Mouse (Mus musculus): ENCODE data around the gene Plac9a. TPM values are rescaled to one million over a fixed set of nuclear protein-coding genes. Genes with fewer than 3 reads are reported as not detected.
"Not testable (repeated sequence)": the region's sequence is repeated elsewhere in the genome, so short reads cannot be mapped to it uniquely, and the experiment has no call there.

Plac9a gene
- total RNA-seq (2014; rRNA removed) (not detected in 2 replicates), polyA plus RNA-seq (2012; rRNA removed) (0.49 TPM in 1 of 2 replicates, not detected in the other)

DNA sequence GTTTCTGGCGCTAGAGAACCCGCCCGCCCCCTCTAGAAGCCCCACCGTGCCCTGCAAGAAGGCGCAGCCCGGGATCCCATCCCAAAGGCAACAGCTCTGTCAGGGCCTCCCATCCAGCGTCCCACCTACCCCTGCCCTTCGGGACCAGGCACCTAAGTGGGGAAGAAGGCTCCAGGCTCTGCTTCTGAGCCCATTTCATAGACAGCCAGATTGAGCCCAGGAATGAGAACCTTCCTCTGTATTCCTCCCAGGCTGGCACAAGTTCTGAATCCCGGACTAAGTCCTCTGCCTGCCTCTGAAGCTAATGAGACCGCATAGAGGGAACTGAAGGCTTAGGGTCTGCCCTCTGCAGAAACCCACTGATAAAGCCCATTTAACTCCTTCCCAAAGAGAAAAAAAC lies at the start of gene Plac9a:
TSS of gene Plac9a (minus strand) at position 101 of the 400 bp plus-strand sequence.
- WGBS: no CpG with 5 or more reads among the region's 10 CpGs

DNA sequence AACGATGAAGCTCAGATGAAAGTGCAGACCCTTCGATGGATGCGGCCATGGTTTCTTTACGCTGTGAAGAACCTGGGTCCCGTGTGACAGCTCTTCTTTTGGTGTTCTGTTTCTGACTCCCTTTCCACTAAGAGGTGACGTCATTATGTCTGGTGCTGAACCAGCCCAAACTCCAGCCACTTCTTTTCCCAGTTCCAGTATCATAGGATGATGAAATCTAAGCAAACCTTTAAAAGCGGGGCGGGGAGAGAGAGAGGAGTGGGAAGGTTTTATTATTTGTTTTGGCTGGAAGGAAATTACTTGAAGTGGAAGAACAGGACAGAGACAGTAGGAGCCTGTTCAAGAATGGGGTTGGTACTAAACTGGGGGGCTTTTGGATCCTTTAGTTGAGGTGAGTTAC lies 35.1 kb upstream of the Plac9a start, which contains the start of gene Cphx1:
TSS of gene Cphx1 (plus strand) at position 301 of the 400 bp plus-strand sequence.
- not testable (repeated sequence) for H3K4me1 ChIP-seq (ENCODE audit: control insufficient read depth, insufficient read depth, low read length); H3K79me2 ChIP-seq (ENCODE audit: control insufficient read depth, insufficient read depth, low read length); H3K27ac ChIP-seq (replicated peaks; ENCODE audit: insufficient read depth, low read depth, low read length); DNase-seq (ENCODE audit: extremely low read depth, low read depth, low spot score); H3K27me3 ChIP-seq (ENCODE audit: control insufficient read depth, insufficient read depth, low read length); H3K9ac ChIP-seq (ENCODE audit: low read depth, low read length); H3K4me3 ChIP-seq (ENCODE audit: insufficient read depth, low read depth, low read length); H3K36me3 ChIP-seq (ENCODE audit: control insufficient read depth, insufficient read depth, low read length)
- no CpG with 5 or more reads among the region's 8 CpGs for WGBS

More for the DNA sequence above, at the start of gene Plac9a:
- H3K4me1 ChIP-seq (ENCODE audit: control insufficient read depth, insufficient read depth, low read length); H3K36me3 ChIP-seq (ENCODE audit: control insufficient read depth, insufficient read depth, low read length); H3K27me3 ChIP-seq (ENCODE audit: control insufficient read depth, insufficient read depth, low read length); DNase-seq (ENCODE audit: extremely low read depth, low read depth, low spot score); H3K27ac ChIP-seq (replicated peaks; ENCODE audit: insufficient read depth, low read depth, low read length); H3K9ac ChIP-seq (ENCODE audit: low read depth, low read length); H3K79me2 ChIP-seq (ENCODE audit: control insufficient read depth, insufficient read depth, low read length); H3K4me3 ChIP-seq (ENCODE audit: insufficient read depth, low read depth, low read length): not testable (repeated sequence)

DNA sequence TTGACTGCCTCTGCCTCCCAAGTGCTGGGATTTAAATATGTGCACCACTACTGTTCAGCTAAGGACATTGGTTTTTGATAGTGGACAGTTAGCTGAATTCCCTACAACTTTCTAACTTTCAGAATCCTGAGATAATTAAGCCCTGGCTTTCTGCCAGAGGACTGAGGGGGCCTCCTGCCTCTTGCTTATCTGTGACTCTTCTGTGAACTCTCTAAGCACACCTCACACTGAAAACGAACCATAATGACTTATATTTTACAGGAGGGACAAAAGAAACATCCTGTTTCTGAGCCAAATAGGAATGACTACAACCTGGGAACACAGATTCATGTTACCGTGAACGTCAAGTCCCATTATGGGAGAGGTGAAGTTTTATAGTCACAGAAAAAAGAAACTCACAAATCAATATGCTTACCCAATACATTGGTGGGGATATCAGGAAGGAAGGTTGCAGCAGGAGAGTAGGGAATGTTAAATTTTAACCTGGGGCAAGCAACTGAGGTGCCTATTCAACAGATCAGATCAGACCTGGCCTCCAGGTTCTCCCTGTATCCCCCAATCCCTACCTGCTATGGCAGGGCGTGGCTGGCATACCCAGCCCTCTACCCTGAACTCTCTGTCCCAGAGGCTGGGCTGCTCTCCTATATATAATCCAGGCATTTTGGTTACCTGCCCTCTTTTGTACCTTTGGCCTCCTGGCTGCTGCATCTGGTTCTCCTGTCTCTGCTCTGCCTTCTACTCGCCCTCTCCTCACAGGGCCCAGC lies 34.1 kb upstream of the Plac9a start:
- H3K4me1 ChIP-seq (ENCODE audit: control insufficient read depth, insufficient read depth, low read length); H3K27me3 ChIP-seq (ENCODE audit: control insufficient read depth, insufficient read depth, low read length): not testable (repeated sequence)

DNA sequence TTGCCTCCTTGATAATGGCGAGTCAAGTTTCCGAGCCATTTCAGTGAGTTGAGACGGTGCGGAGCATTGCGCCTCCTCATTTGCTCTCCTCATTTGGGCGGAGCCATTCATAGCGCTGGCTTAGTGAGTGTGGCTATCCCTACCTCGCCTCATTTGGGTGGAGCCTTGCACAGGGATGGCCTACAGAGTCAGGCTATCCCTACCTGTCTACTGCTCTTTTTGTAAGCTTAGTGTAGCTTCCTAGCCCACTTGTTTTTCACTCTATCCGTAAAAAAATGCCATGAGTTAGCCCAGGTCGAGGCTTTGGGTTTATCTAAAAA lies 24.6 kb upstream of the Plac9a start, which contains the start of gene Tmem254a:
TSS of gene Tmem254a (minus strand) at position 111 of the 320 bp plus-strand sequence.
- not testable (repeated sequence) for DNase-seq (ENCODE audit: extremely low read depth, low read depth, low spot score); H3K4me3 ChIP-seq (ENCODE audit: insufficient read depth, low read depth, low read length); H3K9ac ChIP-seq (ENCODE audit: low read depth, low read length); H3K27me3 ChIP-seq (ENCODE audit: control insufficient read depth, insufficient read depth, low read length); H3K36me3 ChIP-seq (ENCODE audit: control insufficient read depth, insufficient read depth, low read length); H3K79me2 ChIP-seq (ENCODE audit: control insufficient read depth, insufficient read depth, low read length); H3K4me1 ChIP-seq (ENCODE audit: control insufficient read depth, insufficient read depth, low read length); H3K27ac ChIP-seq (replicated peaks; ENCODE audit: insufficient read depth, low read depth, low read length)
- WGBS: no CpG with 5 or more reads among the region's 10 CpGs

More for the DNA sequence above, 34.1 kb upstream of the Plac9a start:
- no CpG with 5 or more reads among the region's 5 CpGs for WGBS
- DNase-seq (ENCODE audit: extremely low read depth, low read depth, low spot score); H3K4me3 ChIP-seq (ENCODE audit: insufficient read depth, low read depth, low read length); H3K27ac ChIP-seq (replicated peaks; ENCODE audit: insufficient read depth, low read depth, low read length); H3K9ac ChIP-seq (ENCODE audit: low read depth, low read length); H3K36me3 ChIP-seq (ENCODE audit: control insufficient read depth, insufficient read depth, low read length); H3K79me2 ChIP-seq (ENCODE audit: control insufficient read depth, insufficient read depth, low read length): not testable (repeated sequence)

DNA sequence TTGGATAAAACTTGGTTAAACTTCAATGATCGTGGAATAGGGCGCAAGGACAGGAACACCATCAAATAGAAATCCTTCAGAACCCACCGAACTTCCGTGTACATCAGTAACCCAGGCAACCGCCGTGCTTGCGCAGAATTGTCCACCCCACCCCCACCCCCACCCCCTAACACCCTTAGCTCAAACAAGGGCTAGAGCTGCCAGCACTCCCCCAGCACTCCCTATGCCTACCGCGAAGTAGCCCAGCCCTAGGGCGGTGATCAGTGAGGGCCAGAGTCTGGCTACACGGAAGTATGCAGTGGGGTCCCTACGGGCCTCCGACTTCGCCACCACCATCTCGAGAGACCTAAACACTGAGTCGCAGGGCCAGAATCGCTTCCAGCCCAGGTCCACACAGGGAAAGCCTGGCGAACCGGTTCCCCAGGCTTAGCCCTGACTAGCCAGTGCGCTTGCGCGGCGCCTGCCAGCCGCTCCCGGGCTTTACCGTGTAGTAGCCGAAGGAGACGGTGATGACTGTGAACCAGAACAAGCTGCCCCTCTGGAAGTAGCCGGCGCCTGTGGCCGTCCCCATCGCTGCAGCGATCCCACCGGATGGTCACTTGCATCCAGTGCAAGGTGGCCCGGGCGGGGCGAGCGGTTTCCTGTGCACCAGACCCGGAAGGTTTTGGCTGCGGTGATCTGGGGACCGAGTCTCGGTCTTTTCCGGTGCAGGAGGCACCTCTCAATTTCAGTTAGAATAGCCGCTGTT lies 24.1 kb upstream of the Plac9a start:
- H3K79me2 ChIP-seq (ENCODE audit: control insufficient read depth, insufficient read depth, low read length); H3K9ac ChIP-seq (ENCODE audit: low read depth, low read length); H3K4me1 ChIP-seq (ENCODE audit: control insufficient read depth, insufficient read depth, low read length); DNase-seq (ENCODE audit: extremely low read depth, low read depth, low spot score); H3K4me3 ChIP-seq (ENCODE audit: insufficient read depth, low read depth, low read length); H3K36me3 ChIP-seq (ENCODE audit: control insufficient read depth, insufficient read depth, low read length); H3K27ac ChIP-seq (replicated peaks; ENCODE audit: insufficient read depth, low read depth, low read length); H3K27me3 ChIP-seq (ENCODE audit: control insufficient read depth, insufficient read depth, low read length): not testable (repeated sequence)
- WGBS: no CpG with 5 or more reads among the region's 44 CpGs

DNA sequence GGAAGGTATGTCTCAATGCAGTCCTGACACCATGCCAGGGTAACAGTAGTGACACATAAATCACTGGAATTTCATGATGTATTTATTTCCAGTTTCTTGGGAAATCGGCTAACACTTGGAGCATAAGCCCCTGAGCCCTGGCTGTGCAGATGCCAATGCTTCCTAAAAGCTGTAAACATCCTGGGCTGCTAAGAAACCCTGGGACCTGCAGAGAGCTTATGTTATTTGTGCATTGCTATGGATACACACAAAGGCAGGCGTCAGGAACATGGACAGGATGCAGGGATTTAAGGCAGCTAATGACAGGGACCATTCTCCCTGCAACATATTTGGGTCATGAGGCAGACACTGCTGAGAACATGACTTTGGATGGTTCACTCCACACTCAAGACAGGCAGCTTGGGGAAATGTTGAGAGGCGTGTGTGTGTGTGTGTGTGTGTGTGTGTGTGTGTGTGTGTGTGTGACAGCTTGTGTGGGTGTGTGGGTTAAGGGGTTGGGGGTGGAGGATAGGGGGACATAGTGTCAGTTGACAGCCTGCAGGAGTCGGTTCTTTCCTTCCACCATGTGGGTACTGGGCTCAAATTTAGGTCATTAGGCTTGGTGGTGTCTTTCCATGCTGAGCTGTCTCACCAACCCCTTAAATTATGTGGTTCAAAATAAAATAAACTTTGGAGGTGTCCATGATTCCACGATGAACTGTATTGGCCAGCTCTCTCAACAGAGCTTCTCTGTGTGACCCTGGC lies 15.7 kb upstream of the Plac9a start:
- H3K4me3 ChIP-seq (ENCODE audit: insufficient read depth, low read depth, low read length); H3K27me3 ChIP-seq (ENCODE audit: control insufficient read depth, insufficient read depth, low read length); H3K4me1 ChIP-seq (ENCODE audit: control insufficient read depth, insufficient read depth, low read length); H3K79me2 ChIP-seq (ENCODE audit: control insufficient read depth, insufficient read depth, low read length); H3K36me3 ChIP-seq (ENCODE audit: control insufficient read depth, insufficient read depth, low read length); H3K27ac ChIP-seq (replicated peaks; ENCODE audit: insufficient read depth, low read depth, low read length); H3K9ac ChIP-seq (ENCODE audit: low read depth, low read length); DNase-seq (ENCODE audit: extremely low read depth, low read depth, low spot score): not testable (repeated sequence)
- WGBS: no CpG with 5 or more reads among the region's 5 CpGs

DNA sequence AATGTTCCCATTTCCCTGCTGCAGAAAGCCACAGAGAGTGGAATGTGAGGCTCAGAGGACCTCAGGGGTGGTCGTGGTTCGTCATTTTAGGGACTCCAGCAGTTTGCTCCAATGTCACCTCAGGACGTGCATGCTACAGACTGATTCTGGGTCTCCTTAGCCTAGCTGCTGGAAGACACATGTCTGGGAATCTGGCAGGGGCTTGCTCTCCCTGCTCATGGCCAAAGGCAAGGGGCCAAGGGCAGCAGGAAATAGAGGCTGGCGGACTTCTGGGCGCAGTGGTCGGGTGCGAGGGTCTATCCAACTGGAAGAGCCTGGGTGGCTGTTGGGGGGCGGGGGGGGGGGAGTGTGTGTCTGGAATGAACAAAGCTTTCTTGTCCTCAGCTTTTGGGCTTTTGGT lies 6.1 kb upstream of the Plac9a start:
- H3K79me2 ChIP-seq (ENCODE audit: control insufficient read depth, insufficient read depth, low read length); H3K36me3 ChIP-seq (ENCODE audit: control insufficient read depth, insufficient read depth, low read length); H3K27ac ChIP-seq (replicated peaks; ENCODE audit: insufficient read depth, low read depth, low read length); H3K4me3 ChIP-seq (ENCODE audit: insufficient read depth, low read depth, low read length); H3K9ac ChIP-seq (ENCODE audit: low read depth, low read length); H3K4me1 ChIP-seq (ENCODE audit: control insufficient read depth, insufficient read depth, low read length); DNase-seq (ENCODE audit: extremely low read depth, low read depth, low spot score); H3K27me3 ChIP-seq (ENCODE audit: control insufficient read depth, insufficient read depth, low read length): not testable (repeated sequence)
- WGBS: no CpG with 5 or more reads among the region's 8 CpGs

DNA sequence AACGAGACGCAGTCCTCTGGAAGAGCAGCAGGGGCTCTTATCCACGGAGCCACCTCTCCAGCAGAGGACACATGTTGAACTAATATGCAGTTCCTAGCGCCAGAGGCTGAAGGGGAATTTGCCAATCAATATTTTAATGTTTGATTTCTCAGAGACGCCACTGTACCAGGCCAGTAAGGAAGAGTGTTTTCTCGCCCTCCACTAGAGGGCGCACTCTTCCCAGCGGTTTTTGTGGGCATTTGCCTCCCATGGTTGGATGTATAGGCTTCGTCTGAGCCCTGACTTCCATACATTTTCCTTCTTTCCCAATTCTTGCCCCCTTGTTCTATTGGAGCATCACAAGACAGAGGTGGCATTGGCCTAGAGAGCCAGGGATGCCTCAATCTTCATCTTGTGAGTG lies 4.4 kb upstream of the Plac9a start:
- H3K79me2 ChIP-seq (ENCODE audit: control insufficient read depth, insufficient read depth, low read length); H3K36me3 ChIP-seq (ENCODE audit: control insufficient read depth, insufficient read depth, low read length); H3K9ac ChIP-seq (ENCODE audit: low read depth, low read length); DNase-seq (ENCODE audit: extremely low read depth, low read depth, low spot score); H3K4me3 ChIP-seq (ENCODE audit: insufficient read depth, low read depth, low read length); H3K4me1 ChIP-seq (ENCODE audit: control insufficient read depth, insufficient read depth, low read length); H3K27ac ChIP-seq (replicated peaks; ENCODE audit: insufficient read depth, low read depth, low read length); H3K27me3 ChIP-seq (ENCODE audit: control insufficient read depth, insufficient read depth, low read length): not testable (repeated sequence)
- no CpG with 5 or more reads among the region's 9 CpGs for WGBS
